Mouse (Mus musculus) adrenal gland (tissue): ENCODE data around the gene Tpsg1.

Experiments
- intact Hi-C: fragments of 180-260 bp; cut with DNase I; formaldehyde crosslinking; loops from one replicate; pipeline ENCODE4 v1.15.1; 2025

Tpsg1 gene

GRCm38 (mm10) chr17:25406011-25406441 is 37.0 kb downstream of the Tpsg1 start:
- intact Hi-C loops, result no loop called here

DNA sequence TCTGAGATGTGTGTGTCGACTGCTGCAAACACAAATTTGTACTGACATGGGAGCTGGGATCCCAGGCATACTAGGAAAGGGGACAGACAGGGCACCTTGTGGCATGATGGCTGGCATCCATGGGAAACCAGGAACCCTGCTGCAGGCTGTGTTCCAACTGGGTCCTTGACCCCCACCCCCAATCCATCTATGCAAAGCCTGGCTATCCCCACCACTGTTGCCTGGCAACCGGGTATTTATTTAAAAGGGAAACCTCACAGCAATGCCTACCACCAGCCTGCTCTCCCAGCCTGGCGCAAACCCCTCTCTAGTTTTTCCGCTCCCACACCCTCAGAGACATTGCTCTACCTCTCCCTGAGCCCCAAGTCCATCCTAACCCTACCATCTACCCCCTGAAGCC is 38.3 kb downstream of the Tpsg1 start:
- intact Hi-C loops, result no loop called here

DNA sequence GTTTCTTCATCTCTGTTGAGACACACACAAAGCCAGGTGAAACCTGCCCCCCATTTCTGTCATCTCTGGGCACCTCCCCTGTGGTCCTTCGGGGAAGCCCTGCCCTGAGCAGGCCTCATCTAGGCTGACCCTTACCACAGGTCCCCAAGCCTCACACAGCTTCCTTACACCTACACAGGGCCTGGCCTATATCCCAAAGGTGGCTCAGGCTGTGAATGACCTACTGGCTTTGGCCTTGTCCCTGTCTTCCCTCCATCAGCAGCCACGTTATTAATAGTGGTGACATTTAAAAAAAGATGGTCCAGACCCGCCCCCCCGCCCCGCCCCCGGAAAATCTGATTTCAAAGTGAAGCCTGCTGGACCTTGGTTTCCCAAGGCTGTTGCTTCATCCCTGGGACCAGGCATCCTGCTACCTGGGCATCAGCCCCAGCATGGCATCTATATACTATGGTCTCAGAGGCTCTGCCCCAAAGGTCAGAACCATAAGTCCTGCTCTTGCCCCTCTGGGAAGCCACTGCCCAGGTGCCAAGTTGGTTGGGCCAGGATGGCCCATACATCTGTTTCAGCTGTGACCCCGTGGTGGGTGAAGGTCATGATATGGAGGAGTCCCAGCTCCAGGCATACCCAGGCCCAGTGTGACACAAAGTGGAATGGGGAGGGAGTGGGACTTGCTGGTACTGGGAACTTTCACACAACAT is 39.4 kb downstream of the Tpsg1 start:
- intact Hi-C loops, result no loop called here

GRCm38 (mm10) chr17:25409621-25410020 is 40.5 kb downstream of the Tpsg1 start:
- intact Hi-C loops, result no loop called here

DNA sequence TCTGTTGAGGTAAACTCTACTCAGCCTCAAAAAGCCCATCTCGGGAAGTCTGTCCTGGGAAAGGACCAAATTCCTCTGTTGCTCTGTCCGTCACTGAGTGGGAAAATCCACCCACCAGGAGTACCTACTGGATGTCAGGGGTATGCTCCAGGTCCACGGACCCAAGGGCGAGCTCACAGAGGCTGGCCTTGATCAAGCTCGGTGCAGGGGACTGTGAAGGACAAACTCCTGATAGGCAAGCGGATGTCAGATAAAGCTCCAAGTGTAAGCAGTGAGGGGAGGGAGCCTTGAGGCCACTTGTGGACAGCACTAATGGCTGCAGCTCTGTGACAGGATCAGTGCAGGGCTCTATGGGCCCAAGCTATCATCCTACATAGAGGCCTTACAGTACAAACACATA is 41.1 kb downstream of the Tpsg1 start:
- intact Hi-C loops, result no loop called here

- intact Hi-C loops, result no loop called here
Measured at GRCm38 (mm10) chr17:25410786-25411185, 41.7 kb downstream of the Tpsg1 start.

GRCm38 (mm10) chr17:25411251-25411650 is 42.2 kb downstream of the Tpsg1 start:
- intact Hi-C loops, result no loop called here

GRCm38 (mm10) chr17:25414209-25414608 is 45.1 kb downstream of the Tpsg1 start:
- intact Hi-C loops, result no loop called here

- intact Hi-C loops, result no loop called here
Measured at GRCm38 (mm10) chr17:25414917-25415316, 45.8 kb downstream of the Tpsg1 start.

DNA sequence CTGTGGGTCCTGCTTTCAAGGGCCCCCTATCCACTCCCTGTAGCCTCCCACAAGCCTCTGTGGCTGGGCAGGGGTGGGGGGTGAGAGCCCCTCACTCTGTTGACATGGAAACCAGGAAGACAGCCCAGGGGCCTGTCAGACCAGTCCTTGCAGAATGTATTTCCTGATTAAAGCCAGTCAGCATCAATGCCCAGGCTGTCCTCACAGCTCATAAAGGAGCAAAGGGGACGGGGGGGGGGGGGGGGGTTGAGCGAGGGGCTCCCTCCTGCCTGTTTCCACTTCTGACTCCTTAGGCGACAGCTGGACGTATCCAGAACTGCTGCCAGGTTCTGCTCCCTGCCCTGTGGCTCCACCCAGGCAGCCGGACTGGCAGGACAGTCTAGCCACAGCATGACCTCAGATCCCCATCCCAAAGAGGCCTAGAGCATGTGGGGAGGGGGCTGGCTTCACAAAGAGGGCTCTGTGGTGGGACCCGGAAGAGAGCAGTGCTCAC is 46.4 kb downstream of the Tpsg1 start:
- intact Hi-C loops, result no loop called here

GRCm38 (mm10) chr17:25416219-25416618 is 47.1 kb downstream of the Tpsg1 start:
- intact Hi-C loops, result no loop called here

DNA sequence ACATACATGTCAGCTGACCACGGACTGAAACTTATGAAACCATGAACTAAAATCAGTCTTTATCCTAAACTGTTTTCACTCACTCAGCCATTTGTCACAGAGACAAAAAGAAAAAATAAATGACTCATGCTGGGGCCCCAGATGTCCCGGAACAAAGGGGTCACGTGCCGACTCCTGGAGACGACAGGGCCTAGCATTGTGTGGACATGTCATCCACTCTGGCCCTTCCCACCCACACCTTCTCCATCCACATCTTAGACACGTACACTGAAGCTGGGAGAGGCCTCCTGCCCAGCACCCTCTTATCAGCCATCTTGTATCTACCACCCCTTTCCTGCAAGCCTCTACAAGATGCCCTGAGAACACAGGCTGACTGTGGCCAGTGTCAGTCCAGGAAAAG is 48.9 kb downstream of the Tpsg1 start:
- intact Hi-C loops, result no loop called here

DNA sequence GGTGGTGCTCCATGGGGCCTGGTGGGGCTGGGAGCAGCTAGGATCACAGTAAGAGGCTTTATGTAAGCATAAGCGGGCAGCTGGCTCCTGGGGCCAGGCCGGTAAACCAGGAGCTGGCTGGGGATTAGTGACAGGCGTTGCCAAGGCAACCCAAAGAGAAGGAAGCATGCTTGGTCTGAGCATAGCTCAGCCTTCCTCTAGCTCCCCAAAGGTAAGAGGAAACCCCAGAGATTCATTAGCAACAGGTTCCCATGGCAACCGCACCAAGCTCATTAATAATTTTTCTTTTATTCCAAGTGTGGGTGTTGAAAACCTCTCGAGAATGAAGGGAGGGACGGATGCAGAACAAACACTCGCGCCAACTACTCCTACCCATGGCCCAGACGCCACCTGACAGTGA is 49.9 kb downstream of the Tpsg1 start:
- intact Hi-C loops, result no loop called here

- intact Hi-C loops, result no loop called here
Measured at GRCm38 (mm10) chr17:25420998-25421397, 51.9 kb downstream of the Tpsg1 start.
